Mouse (Mus musculus): ENCODE results near the gene Tmem8.
"Not testable (repeated sequence)": the region's sequence is repeated elsewhere in the genome, so short reads cannot be mapped to it uniquely, and the experiment has no call there.

Gene Tmem8

DNA sequence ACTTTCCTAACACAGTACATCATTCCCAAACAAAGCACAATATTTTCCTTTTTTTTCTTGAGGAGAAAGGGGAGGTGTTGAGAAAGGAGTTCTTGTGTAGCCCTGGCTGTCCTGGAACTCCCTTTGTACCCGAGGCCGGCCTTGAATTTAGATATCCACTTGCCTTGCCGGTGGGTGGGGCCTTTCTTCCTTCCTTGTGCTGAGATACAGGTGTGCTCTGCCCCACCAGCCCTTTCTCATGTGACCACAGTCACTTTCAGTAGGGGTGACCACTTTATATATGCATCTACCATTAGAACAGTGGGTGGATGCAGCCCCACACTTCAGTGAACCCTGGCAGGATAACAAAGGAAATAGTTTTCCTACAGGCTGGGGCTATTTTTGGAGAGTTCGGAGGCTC lies 1.4 kb upstream of the Tmem8 start:
- no peak for DNase-seq (ENCODE audit: low spot score in 2 of 2)

GRCm38 (mm10) chr17:26112751-26113150 lies 348 bp upstream of the Tmem8 start:
- DNase-seq (ENCODE audit: low spot score in 2 of 2), result no peak

GRCm38 (mm10) chr17:26114061-26114460 lies 962 bp downstream of the Tmem8 start:
- DNase-seq (ENCODE audit: low spot score in 2 of 2), result no peak

GRCm38 (mm10) chr17:26114461-26114860 lies 1.4 kb downstream of the Tmem8 start:
- not testable (repeated sequence) for DNase-seq (ENCODE audit: low spot score in 2 of 2)

GRCm38 (mm10) chr17:26115205-26115898 lies 2.3 kb downstream of the Tmem8 start:
- DNase-seq (ENCODE audit: low spot score in 2 of 2), result no peak

DNA sequence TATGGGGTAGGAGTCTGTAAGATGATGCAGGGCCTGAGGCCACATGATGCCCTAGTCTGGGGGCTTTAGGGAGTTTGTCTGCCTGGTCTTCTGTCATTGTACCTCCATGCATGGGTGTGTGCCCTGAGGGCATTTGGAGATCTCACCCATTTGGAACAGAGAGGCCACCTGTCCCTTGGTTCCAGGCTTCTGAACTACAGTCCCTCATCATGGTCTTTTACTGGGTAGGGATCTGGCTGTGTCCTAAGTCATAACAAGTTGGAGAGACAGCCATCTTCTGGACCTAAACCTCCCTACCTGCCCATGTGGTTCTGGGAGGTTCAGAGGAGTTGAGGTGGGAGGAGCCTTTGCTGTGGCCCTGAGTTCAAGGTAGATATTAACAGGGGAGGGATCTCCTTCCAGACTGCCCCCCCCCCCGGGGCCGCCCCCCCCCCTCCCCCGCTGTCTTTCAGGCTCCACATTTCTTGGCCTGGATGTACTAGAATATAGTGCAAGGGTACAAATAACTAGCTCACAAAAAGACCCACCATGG lies 2.9 kb downstream of the Tmem8 start:
- no peak for DNase-seq (ENCODE audit: low spot score in 2 of 2)

- DNase-seq (ENCODE audit: low spot score in 2 of 2), result no peak
Measured at GRCm38 (mm10) chr17:26116503-26117258, 3.6 kb downstream of the Tmem8 start.

DNA sequence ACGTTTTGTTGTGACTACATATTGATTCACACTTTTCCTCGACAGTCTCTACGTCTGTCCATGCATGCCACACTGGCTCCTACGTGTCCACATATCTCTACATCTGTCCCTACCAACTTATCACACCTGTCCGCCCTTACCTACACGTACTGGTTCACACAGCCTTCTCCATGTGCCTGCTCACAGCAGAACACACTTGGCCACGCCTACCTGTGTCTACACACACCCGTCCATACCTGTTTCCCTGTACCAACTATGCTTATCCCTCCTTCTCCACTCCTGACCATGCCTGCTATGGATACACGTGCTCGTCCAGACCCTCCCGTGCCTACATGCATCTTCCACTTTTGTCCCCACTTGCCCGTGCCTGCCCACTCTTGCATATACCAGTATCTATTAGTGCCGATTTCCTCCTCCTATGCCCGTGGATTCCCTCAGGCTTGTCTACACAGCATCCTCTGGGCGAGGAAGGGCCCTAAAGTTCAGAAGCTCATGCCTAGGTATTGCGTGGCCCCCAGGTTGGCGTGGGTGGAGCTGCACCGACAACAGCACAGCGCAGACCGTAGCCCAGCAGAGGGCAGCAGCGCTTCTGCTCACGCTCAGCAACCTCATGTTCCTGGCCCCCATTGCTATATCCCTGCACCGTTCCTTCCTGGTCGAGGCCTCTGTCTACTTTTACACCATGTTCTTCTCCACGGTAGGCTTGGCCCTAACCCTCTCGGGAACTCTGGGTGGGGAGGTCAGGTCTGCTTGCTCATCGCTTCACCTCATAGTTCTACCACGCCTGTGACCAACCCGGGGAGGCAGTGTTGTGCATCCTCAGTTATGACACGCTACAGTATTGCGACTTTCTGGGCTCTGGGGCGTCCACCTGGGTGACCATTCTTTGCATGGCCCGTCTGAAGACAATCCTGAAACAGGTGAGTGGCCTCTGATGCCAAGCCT lies 6.9 kb downstream of the Tmem8 start:
- DNase-seq (ENCODE audit: low spot score in 2 of 2), result peak in 1 of 2 experiments; percentile 44

- DNase-seq (ENCODE audit: low spot score in 2 of 2), result no peak
Measured at GRCm38 (mm10) chr17:26122431-26123140, 9.5 kb downstream of the Tmem8 start.

DNA sequence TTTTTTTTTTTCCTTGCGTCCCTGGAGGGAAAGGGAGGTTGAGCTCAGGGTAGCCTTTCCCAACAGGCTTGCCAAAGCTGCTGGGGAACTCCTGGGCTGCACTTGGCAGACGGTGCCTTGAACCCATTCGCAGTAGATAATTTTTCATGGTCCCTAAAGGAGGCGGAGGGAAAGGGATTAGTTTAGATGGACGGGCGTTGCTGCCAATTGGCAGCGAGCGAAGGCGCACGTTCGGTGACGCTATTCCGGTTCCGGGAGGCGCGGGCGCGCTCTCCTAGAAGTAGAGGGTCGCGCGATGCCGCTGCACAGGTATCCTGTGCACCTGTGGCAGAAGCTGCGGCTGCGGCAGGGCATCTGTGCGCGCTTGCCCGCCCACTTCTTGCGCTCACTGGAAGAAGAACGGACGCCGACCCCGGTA lies 10.2 kb downstream of the Tmem8 start, which contains the start of gene Mrpl28:
TSS of gene Mrpl28 (plus strand) at position 234 of the 418 bp plus-strand sequence.
- peak; percentile 87 to 88 for DNase-seq (ENCODE audit: low spot score in 2 of 2)

GRCm38 (mm10) chr17:26124560-26124959 lies 11.5 kb downstream of the Tmem8 start:
- no peak for DNase-seq (ENCODE audit: low spot score in 2 of 2)

DNA sequence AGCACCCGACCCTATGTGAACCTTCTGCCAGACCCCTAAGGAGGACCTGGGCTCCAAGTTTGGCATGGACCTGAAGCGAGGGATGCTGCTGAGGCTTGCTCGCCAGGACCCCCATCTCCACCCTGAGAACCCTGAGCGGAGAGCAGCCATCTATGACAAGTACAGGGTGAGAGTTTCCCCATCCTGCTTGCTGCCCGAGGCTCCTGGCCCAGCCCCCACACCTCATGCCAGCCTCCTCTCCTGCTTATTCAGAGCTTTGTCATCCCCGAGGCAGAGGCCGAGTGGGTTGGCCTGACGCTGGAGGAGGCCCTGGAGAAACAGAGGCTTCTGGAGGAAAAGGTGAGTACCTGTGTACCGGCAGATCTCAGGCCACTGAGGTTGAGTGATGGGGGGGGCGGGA lies 12.1 kb downstream of the Tmem8 start:
- no peak for DNase-seq (ENCODE audit: low spot score in 2 of 2)

DNA sequence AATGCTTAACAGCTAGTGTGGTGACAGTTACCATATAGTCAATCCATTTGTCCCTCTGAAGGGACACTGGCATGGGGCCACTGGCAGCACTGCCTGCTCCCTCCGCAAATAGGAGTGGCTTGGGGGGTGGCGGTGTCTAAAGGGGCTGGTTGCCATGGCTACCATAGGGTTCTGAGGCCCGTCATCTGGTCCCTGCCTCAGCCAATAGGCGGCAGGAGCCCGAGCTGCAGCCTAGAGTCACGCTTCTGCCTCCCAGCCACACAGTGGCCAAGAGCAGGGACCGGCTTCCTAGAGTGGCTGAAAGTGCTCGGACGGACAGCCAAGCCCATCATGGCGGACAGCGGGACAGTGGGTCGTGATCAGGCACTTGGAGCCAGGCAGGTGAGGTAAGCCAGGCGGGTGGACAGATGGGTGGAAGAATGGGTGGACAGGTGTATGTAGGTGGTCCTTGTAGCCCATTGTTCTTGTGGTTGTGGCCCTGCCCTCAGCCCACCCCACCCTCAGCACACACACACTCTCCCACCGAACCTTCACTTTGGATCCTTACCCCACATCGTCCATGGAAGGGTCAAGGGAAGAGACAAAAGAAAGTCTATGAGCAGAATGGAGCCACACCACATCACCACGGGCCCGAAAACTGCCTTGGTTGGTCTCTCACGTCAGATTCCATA lies 18.1 kb downstream of the Tmem8 start:
- no peak for DNase-seq (ENCODE audit: low spot score in 2 of 2)

DNA sequence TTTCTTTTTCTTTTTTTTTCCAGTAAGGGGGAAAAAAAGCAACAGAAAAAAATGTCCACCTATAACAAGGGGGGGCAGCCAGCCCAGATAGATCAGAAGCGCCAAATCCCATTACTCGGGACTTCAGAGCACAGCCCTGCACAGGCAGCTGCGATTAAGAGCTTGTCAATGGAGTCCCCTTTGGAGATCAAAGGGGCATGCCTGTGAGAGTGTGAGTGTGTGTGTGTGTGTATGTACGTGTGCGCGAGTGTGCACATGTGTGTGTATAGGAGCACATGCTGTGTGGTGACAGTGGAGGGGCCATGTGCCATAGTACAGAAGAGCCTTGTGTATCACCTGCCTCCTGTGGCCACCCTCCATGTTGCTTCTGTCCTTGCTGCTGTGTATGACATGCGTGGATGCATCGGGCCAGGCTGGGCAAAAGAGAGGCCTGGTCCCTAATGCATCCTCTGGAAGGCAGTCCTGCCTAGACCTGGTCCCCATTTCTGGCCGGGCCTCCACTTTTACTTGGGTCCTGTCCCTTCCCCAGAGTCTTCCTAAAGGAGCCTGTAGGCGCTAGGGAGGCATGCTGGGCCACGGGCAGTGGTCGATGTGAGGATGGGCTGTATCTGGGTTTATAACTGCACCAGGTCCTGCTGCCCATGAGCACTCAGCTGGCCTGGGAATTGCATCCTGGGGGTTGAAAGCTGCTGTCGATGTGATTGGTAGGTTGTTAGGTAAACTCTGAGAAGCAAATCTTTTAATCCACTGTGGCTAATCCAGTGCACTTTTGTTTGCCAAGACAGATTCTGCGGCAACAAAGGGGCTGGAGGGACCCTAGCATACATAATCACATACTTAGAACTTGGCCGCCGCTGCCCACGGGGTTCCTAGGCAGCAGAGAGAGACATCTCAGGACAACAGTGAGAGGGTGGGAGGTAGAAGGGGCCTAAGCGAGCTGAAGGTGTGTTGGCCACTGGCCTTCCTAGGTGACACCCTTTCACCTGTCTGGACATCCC lies 19.1 kb downstream of the Tmem8 start:
- DNase-seq (ENCODE audit: low spot score in 2 of 2), result no peak

DNA sequence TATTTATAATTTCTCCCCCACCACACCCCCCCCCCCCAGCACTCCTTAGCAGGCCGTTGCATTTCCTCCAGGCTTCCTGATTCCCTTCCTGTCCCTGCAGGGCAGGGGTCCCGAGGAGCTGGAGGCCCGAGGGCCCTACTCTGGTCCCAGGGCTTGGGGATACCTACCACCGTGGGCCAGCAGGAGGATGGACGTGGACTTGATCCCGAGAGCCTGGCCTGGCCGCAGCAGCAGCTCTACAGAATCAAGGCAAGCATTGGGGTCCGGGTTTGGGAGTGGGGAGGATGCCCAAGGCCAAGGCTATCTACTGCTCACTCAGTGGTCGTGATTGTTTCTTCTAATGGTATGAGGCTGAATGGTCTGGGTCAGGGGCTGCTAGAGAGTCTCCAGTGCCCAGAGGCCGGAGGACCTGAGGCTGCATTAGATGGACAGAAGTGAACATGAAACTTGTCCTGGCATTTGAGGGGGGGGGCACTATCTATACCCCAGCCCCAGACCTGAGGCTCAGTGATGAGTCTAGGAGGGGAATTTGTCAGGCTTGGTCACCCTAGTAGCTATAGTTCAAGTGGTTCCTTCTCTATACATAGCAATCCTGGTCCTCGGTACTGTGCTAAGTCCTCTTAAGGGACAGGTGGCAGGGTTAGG lies 24.1 kb downstream of the Tmem8 start:
- DNase-seq (ENCODE audit: low spot score in 2 of 2), result no peak

DNA sequence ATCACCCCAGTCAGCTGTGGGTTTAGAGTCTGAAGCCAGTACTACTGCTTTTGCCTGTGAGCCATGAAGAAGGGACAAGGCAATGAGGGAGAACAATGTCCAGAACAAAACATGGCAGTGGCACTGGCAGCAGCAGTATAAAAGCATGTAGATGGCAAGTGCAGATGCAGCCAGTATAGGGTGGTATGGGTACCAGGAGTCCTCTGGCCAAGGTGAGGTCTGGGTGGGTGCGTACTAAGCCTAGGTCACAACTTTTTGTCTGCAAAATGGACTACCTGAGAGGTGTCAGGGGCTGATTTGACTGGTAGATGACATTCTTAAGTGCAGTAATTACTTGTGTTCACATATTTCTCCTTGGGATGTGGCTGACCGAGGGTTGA lies 24.6 kb downstream of the Tmem8 start:
- no peak for DNase-seq (ENCODE audit: low spot score in 2 of 2)

DNA sequence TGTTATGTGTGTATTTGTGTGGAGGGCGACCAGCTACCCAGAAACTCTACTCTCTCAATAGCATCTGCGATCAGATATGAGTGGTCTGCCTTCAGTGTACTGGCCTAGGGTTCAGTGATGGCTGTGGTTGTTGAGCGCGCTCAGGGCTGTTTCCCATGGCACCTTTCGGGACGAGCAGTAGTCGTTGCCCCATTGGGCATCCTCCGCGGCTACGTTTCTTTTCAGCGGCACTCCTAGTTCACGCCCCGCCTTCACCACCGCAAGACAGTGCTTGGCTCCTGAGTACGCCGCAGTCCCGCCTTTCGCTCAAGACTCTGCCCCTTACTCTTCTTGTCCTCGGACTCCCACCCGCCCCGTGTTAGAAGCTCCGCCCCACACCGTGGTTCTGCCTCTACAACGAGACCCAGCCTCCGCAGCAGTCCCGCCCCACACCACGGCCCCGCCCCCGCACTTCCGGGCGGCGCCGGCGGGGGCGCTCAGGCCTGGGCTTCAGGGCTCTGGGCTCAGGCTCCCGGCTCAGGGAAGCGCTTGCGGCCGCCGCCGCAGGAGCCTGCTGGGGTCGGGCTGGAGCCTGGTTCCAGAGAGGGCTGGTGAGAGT lies 25.2 kb downstream of the Tmem8 start, which contains the start of gene Axin1:
TSS of gene Axin1 (plus strand) at position 450 of the 598 bp plus-strand sequence.
- peak; percentile 87 to 93 for DNase-seq (ENCODE audit: low spot score in 2 of 2)

DNA sequence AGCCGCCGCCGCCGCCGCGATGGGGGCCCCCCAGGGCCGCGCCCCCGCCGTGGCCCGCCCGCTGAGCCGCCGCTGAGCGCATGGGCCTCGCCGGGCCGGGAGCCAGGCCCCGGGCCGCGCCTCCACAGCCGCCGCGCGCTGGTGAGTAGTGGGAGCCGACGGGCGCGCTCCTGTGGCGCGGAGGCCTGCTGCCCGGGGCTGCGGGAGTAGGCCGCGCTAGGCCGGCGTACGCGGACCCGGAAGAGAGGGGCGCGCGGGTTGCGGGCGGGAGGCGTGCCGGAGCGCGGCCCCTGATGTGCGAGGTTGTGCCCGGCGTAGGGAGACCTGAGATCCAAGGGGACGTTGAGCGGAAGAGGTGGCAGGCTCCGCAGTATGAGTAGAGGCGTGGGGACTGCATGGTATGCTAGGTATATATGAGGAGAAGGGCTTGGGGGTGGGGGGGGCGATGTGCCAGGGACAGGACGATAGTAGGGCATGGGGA lies 25.8 kb downstream of the Tmem8 start:
- peak; percentile 26 to 31 for DNase-seq (ENCODE audit: low spot score in 2 of 2)

Data from urinary bladder, postnatal 36 days (tissue).